Mouse (Mus musculus): ENCODE measurements around the gene Stard10. TPM values are rescaled to one million over a fixed set of nuclear protein-coding genes. Genes with fewer than 3 reads are reported as not detected.

Stard10 gene
- polyA plus RNA-seq, 1 experiment from 2014 or later, result 35.4 TPM

- Histone ChIP-seq H3K27me3 (ENCODE audit: insufficient read depth, low read length) (no peaks in the 10 kb centered on the region), H3K27ac (ENCODE audit: low read depth) (no peak overlapping the region), H3K36me3 (ENCODE audit: insufficient read depth) (peaks cover 3% of the 10 kb centered on the region; the same call in 1 of the 2 replicates), H3K4me1 (ENCODE audit: insufficient read depth) (no peaks in the 10 kb centered on the region), H3K4me3 (ENCODE audit: low read depth, low read length) (no peak overlapping the region), H3K9me3 (ENCODE audit: low read depth, low read length) (no peaks in the 10 kb centered on the region), H3K4me2 (no peak overlapping the region), H3K9ac (no peak overlapping the region)
- no peak for ATAC-seq (ENCODE audit: insufficient read depth)
- DNase-seq, result peak; percentile 36
- WGBS, result 73% methylated on average over 7 of the region's 7 CpGs
- TF ChIP-seq CTCF (IDR thresholded peaks at IDR 0.05; ENCODE audit: low read depth), result no peak
Observed at GRCm38 (mm10) chr7:101343135-101343534, 26.2 kb downstream of the Stard10 start.

GRCm38 (mm10) chr7:101344892-101345291 lies 28.0 kb downstream of the Stard10 start:
- no peak for TF ChIP-seq CTCF (IDR thresholded peaks at IDR 0.05; ENCODE audit: low read depth)
- Histone ChIP-seq H3K27me3 (ENCODE audit: insufficient read depth, low read length) (0 out of 2 replicates have a peak, but pooled peaks cover 5% of the 10 kb centered on the region), H3K36me3 (ENCODE audit: insufficient read depth) (peaks cover 3% of the 10 kb centered on the region; the same call in 1 of the 2 replicates), H3K4me2 (no peak overlapping the region), H3K9me3 (ENCODE audit: low read depth, low read length) (no peaks in the 10 kb centered on the region), H3K4me1 (ENCODE audit: insufficient read depth) (0 out of 2 replicates have a peak, but pooled peaks cover 4% of the 10 kb centered on the region), H3K4me3 (ENCODE audit: low read depth, low read length) (no peak overlapping the region), H3K27ac (ENCODE audit: low read depth) (no peak overlapping the region), H3K9ac (no peak overlapping the region)
- WGBS, result 39% methylated on average over 4 of the region's 4 CpGs
- ATAC-seq (ENCODE audit: insufficient read depth) (no peak), DNase-seq (no peak)

GRCm38 (mm10) chr7:101346991-101347390 lies 30.1 kb downstream of the Stard10 start:
- 0 out of 2 replicates have a peak, but pooled peaks cover 5% of the 10 kb centered on the region for H3K27me3 ChIP-seq (ENCODE audit: insufficient read depth, low read length)
- no peak for ATAC-seq (ENCODE audit: insufficient read depth)
- no peak for TF ChIP-seq CTCF (IDR thresholded peaks at IDR 0.05; ENCODE audit: low read depth)
- no peak overlapping the region for H3K27ac ChIP-seq (ENCODE audit: low read depth)
- H3K9me3 ChIP-seq (ENCODE audit: low read depth, low read length), result no peaks in the 10 kb centered on the region
- H3K9ac ChIP-seq, result no peak overlapping the region
- no peak overlapping the region for H3K4me2 ChIP-seq
- no peak for DNase-seq
- H3K4me1 ChIP-seq (ENCODE audit: insufficient read depth), result 0 out of 2 replicates have a peak, but pooled peaks cover 4% of the 10 kb centered on the region
- H3K36me3 ChIP-seq (ENCODE audit: insufficient read depth), result peaks cover 3% of the 10 kb centered on the region; the same call in 1 of the 2 replicates
- 63% methylated on average over 2 of the region's 2 CpGs for WGBS
- H3K4me3 ChIP-seq (ENCODE audit: low read depth, low read length), result no peak overlapping the region

GRCm38 (mm10) chr7:101347767-101348270 lies 30.9 kb downstream of the Stard10 start, which contains the start of gene Arap1:
Arap1 (plus strand) TSS chr7:101348067.
- under 1% methylated on average over 35 of the region's 35 CpGs for WGBS

GRCm38 (mm10) chr7:101348312-101348711 lies 31.4 kb downstream of the Stard10 start:
- 3% methylated on average over 13 of the region's 13 CpGs for WGBS
- ATAC-seq (ENCODE audit: insufficient read depth) (peak; percentile 11; the same call in 1 of the 2 replicates), DNase-seq (peak; percentile 48)
- no peak for TF ChIP-seq CTCF (IDR thresholded peaks at IDR 0.05; ENCODE audit: low read depth)
- H3K4me2 ChIP-seq, result peak overlapping the region; percentile 99
- H3K36me3 ChIP-seq (ENCODE audit: insufficient read depth), result peaks cover 3% of the 10 kb centered on the region; the same call in 1 of the 2 replicates
- H3K27me3 ChIP-seq (ENCODE audit: insufficient read depth, low read length), result 0 out of 2 replicates have a peak, but pooled peaks cover 5% of the 10 kb centered on the region
- H3K9me3 ChIP-seq (ENCODE audit: low read depth, low read length), result no peaks in the 10 kb centered on the region
- no peak overlapping the region for H3K27ac ChIP-seq (ENCODE audit: low read depth)
- peak overlapping the region; percentile 65 for H3K4me3 ChIP-seq (ENCODE audit: low read depth, low read length)
- H3K9ac ChIP-seq, result peak overlapping the region; percentile 58
- H3K4me1 ChIP-seq (ENCODE audit: insufficient read depth), result 0 out of 2 replicates have a peak, but pooled peaks cover 4% of the 10 kb centered on the region

More at GRCm38 (mm10) chr7:101347767-101348270, 30.9 kb downstream of the Stard10 start, which contains the start of gene Arap1:
- 0 out of 2 replicates have a peak, but pooled peaks cover 4% of the 10 kb centered on the region for H3K4me1 ChIP-seq (ENCODE audit: insufficient read depth)
- H3K36me3 ChIP-seq (ENCODE audit: insufficient read depth), result peaks cover 3% of the 10 kb centered on the region; the same call in 1 of the 2 replicates
- peak within 1 kb of the TSS; percentile 99 for H3K4me2 ChIP-seq
- peak within 1 kb of the TSS; percentile 58 for H3K9ac ChIP-seq
- peak within 1 kb of the TSS; percentile 45; the same call in 1 of the 2 replicates for H3K27ac ChIP-seq (ENCODE audit: low read depth)
- ATAC-seq (ENCODE audit: insufficient read depth) (peak; percentile 84), DNase-seq (peak; percentile 84)
- H3K4me3 ChIP-seq (ENCODE audit: low read depth, low read length), result peak within 1 kb of the TSS; percentile 65
- H3K9me3 ChIP-seq (ENCODE audit: low read depth, low read length), result no peaks in the 10 kb centered on the region
- TF ChIP-seq CTCF (IDR thresholded peaks at IDR 0.05; ENCODE audit: low read depth), result no peak
- H3K27me3 ChIP-seq (ENCODE audit: insufficient read depth, low read length), result 0 out of 2 replicates have a peak, but pooled peaks cover 5% of the 10 kb centered on the region

GRCm38 (mm10) chr7:101349861-101350260 lies 33.0 kb downstream of the Stard10 start:
- Histone ChIP-seq H3K36me3 (ENCODE audit: insufficient read depth) (peaks cover 3% of the 10 kb centered on the region; the same call in 1 of the 2 replicates), H3K9ac (no peak overlapping the region), H3K27ac (ENCODE audit: low read depth) (no peak overlapping the region), H3K4me1 (ENCODE audit: insufficient read depth) (0 out of 2 replicates have a peak, but pooled peaks cover 4% of the 10 kb centered on the region), H3K27me3 (ENCODE audit: insufficient read depth, low read length) (0 out of 2 replicates have a peak, but pooled peaks cover 5% of the 10 kb centered on the region), H3K4me2 (no peak overlapping the region), H3K4me3 (ENCODE audit: low read depth, low read length) (no peak overlapping the region), H3K9me3 (ENCODE audit: low read depth, low read length) (no peaks in the 10 kb centered on the region)
- 61% methylated on average over 2 of the region's 2 CpGs for WGBS
- no peak for TF ChIP-seq CTCF (IDR thresholded peaks at IDR 0.05; ENCODE audit: low read depth)
- no peak for DNase-seq
- ATAC-seq (ENCODE audit: insufficient read depth), result no peak

- H3K9ac ChIP-seq, result no peak overlapping the region
- H3K4me2 ChIP-seq, result no peak overlapping the region
- no peaks in the 10 kb centered on the region for H3K9me3 ChIP-seq (ENCODE audit: low read depth, low read length)
- no peak for TF ChIP-seq CTCF (IDR thresholded peaks at IDR 0.05; ENCODE audit: low read depth)
- DNase-seq (no peak), ATAC-seq (ENCODE audit: insufficient read depth) (no peak)
- 0 out of 2 replicates have a peak, but pooled peaks cover 4% of the 10 kb centered on the region for H3K4me1 ChIP-seq (ENCODE audit: insufficient read depth)
- WGBS, result 83% methylated on average over 4 of the region's 4 CpGs
- no peak overlapping the region for H3K4me3 ChIP-seq (ENCODE audit: low read depth, low read length)
- no peak overlapping the region for H3K27ac ChIP-seq (ENCODE audit: low read depth)
- H3K27me3 ChIP-seq (ENCODE audit: insufficient read depth, low read length), result 0 out of 2 replicates have a peak, but pooled peaks cover 5% of the 10 kb centered on the region
- H3K36me3 ChIP-seq (ENCODE audit: insufficient read depth), result no peaks in the 10 kb centered on the region
Observed at GRCm38 (mm10) chr7:101352404-101352803, 35.5 kb downstream of the Stard10 start.

Measured in lung, embryonic 14.5 days (tissue).